Mouse (Mus musculus): ENCODE measurements around the gene Gramd1b. TPM values are rescaled to one million over a fixed set of nuclear protein-coding genes. Genes with fewer than 3 reads are reported as not detected.

The Gramd1b gene
- polyA plus RNA-seq, 1 experiment from 2014 or later, result 7.1 TPM

DNA sequence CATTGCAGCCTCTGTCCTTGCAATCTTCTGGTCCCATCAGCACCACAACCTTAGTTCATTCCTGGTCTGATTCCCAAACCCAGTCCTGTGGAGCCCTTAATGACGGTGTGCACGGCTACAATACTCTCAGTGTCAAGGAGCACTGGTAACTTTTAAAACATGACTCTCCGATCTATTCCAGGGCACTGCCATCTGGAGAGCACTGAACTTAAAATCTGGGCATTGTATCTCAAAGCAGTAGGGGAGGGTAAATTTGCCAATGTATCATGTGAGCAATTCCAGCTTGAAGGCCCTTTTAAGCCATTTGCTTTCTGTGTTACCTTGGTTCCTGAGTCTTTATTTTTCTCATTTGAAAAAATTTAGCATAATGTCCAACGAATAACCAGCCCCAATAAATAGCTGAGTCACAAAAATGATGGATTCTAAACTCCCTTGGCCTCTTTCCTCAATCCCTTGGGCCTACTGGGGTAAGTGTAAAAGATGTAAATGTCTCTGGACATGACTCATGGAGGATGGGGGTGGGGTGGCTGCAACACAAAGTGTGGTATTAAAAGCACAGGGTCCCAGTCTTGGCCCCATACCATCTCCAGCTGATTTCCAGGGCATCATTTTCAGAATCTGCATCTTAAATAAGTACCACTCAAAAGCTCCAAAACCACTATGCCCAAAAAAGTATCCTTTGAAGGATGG is 193.9 kb downstream of the Gramd1b start:
- no peaks in the 10 kb centered on the region for H3K4me1 ChIP-seq (ENCODE audit: control insufficient read depth, insufficient read depth, low read length)
- no peaks in the 10 kb centered on the region for H3K36me3 ChIP-seq (ENCODE audit: control insufficient read depth, insufficient read depth, low read length)
- ATAC-seq (ENCODE audit: low read depth) (no peak), DNase-seq (ENCODE audit: low spot score) (no peak)
- H3K27me3 ChIP-seq (replicated peaks; ENCODE audit: control insufficient read depth, insufficient read depth, low read length), result no peaks in the 10 kb centered on the region
- H3K27ac ChIP-seq (replicated peaks; ENCODE audit: low read depth, low read length), result no peak overlapping the region
- no peak overlapping the region for H3K9ac ChIP-seq (ENCODE audit: low read depth, low read length)
- 75% methylated on average over 4 of the region's 4 CpGs for WGBS
- H3K9me3 ChIP-seq (ENCODE audit: control insufficient read depth, low read length), result no peaks in the 10 kb centered on the region
- no peak overlapping the region for H3K4me3 ChIP-seq (ENCODE audit: low read depth, low read length)
- no peak overlapping the region for H3K4me2 ChIP-seq (ENCODE audit: low read depth, low read length)

DNA sequence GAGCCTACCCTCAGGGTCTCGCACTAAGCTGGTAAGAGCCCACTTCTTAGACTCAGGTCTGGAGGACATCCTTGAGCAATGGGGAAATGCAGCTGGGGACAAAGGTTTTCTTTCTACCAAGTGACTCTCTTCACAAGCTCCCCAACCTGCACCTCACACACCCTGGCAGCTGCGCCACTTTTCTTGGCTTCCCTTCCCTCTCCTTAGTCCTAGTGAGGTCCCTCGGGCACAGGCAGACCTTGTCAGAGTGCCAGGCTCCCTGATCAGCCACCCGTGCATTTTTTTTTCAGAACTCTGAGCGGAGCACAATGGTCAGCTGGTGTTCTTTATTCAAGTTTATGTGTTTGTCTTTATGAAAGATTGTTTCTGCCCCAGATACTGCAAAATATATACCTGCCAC is 194.5 kb downstream of the Gramd1b start:
- Histone ChIP-seq H3K9ac (ENCODE audit: low read depth, low read length) (no peak overlapping the region), H3K4me3 (ENCODE audit: low read depth, low read length) (no peak overlapping the region), H3K4me2 (ENCODE audit: low read depth, low read length) (no peak overlapping the region), H3K9me3 (ENCODE audit: control insufficient read depth, low read length) (no peaks in the 10 kb centered on the region), H3K36me3 (ENCODE audit: control insufficient read depth, insufficient read depth, low read length) (no peaks in the 10 kb centered on the region), H3K27me3 (replicated peaks; ENCODE audit: control insufficient read depth, insufficient read depth, low read length) (no peaks in the 10 kb centered on the region), H3K4me1 (ENCODE audit: control insufficient read depth, insufficient read depth, low read length) (no peaks in the 10 kb centered on the region), H3K27ac (replicated peaks; ENCODE audit: low read depth, low read length) (no peak overlapping the region)
- WGBS, result 58% methylated on average over 5 of the region's 5 CpGs
- DNase-seq (ENCODE audit: low spot score), result peak; percentile 34
- ATAC-seq (ENCODE audit: low read depth), result peak; percentile 54; the same call in 1 of the 2 replicates

- no peaks in the 10 kb centered on the region for H3K4me1 ChIP-seq (ENCODE audit: control insufficient read depth, insufficient read depth, low read length)
- ATAC-seq (ENCODE audit: low read depth) (no peak), DNase-seq (ENCODE audit: low spot score) (no peak)
Observed at GRCm38 (mm10) chr9:40334617-40335016, 196.6 kb downstream of the Gramd1b start.

GRCm38 (mm10) chr9:40333649-40334396 is 197.4 kb downstream of the Gramd1b start:
- 63% methylated on average over 9 of the region's 9 CpGs for WGBS
- Histone ChIP-seq H3K27ac (replicated peaks; ENCODE audit: low read depth, low read length) (no peak overlapping the region), H3K9me3 (ENCODE audit: control insufficient read depth, low read length) (no peaks in the 10 kb centered on the region), H3K36me3 (ENCODE audit: control insufficient read depth, insufficient read depth, low read length) (no peaks in the 10 kb centered on the region), H3K4me2 (ENCODE audit: low read depth, low read length) (no peak overlapping the region), H3K4me1 (ENCODE audit: control insufficient read depth, insufficient read depth, low read length) (no peaks in the 10 kb centered on the region), H3K27me3 (replicated peaks; ENCODE audit: control insufficient read depth, insufficient read depth, low read length) (no peaks in the 10 kb centered on the region), H3K9ac (ENCODE audit: low read depth, low read length) (no peak overlapping the region), H3K4me3 (ENCODE audit: low read depth, low read length) (no peak overlapping the region)
- no peak for DNase-seq (ENCODE audit: low spot score)
- no peak for ATAC-seq (ENCODE audit: low read depth)

More at GRCm38 (mm10) chr9:40334617-40335016, 196.6 kb downstream of the Gramd1b start:
- 85% methylated on average over 2 of the region's 2 CpGs for WGBS
- Histone ChIP-seq H3K36me3 (ENCODE audit: control insufficient read depth, insufficient read depth, low read length) (no peaks in the 10 kb centered on the region), H3K4me3 (ENCODE audit: low read depth, low read length) (no peak overlapping the region), H3K9me3 (ENCODE audit: control insufficient read depth, low read length) (no peaks in the 10 kb centered on the region), H3K27ac (replicated peaks; ENCODE audit: low read depth, low read length) (no peak overlapping the region), H3K27me3 (replicated peaks; ENCODE audit: control insufficient read depth, insufficient read depth, low read length) (no peaks in the 10 kb centered on the region), H3K9ac (ENCODE audit: low read depth, low read length) (no peak overlapping the region), H3K4me2 (ENCODE audit: low read depth, low read length) (no peak overlapping the region)

- H3K9ac ChIP-seq (ENCODE audit: low read depth, low read length), result no peak overlapping the region
- no peak for ATAC-seq (ENCODE audit: low read depth)
- H3K36me3 ChIP-seq (ENCODE audit: control insufficient read depth, insufficient read depth, low read length), result no peaks in the 10 kb centered on the region
- H3K27ac ChIP-seq (replicated peaks; ENCODE audit: low read depth, low read length), result no peak overlapping the region
- no peak for DNase-seq (ENCODE audit: low spot score)
- no peak overlapping the region for H3K4me3 ChIP-seq (ENCODE audit: low read depth, low read length)
- H3K27me3 ChIP-seq (replicated peaks; ENCODE audit: control insufficient read depth, insufficient read depth, low read length), result no peaks in the 10 kb centered on the region
- H3K9me3 ChIP-seq (ENCODE audit: control insufficient read depth, low read length), result no peaks in the 10 kb centered on the region
- H3K4me2 ChIP-seq (ENCODE audit: low read depth, low read length), result no peak overlapping the region
- 87% methylated on average over 31 of the region's 31 CpGs for WGBS
- no peaks in the 10 kb centered on the region for H3K4me1 ChIP-seq (ENCODE audit: control insufficient read depth, insufficient read depth, low read length)
Observed at GRCm38 (mm10) chr9:40332731-40333648, 198.2 kb downstream of the Gramd1b start.

GRCm38 (mm10) chr9:40332326-40332725 is 198.9 kb downstream of the Gramd1b start:
- Histone ChIP-seq H3K27ac (replicated peaks; ENCODE audit: low read depth, low read length) (no peak overlapping the region), H3K27me3 (replicated peaks; ENCODE audit: control insufficient read depth, insufficient read depth, low read length) (no peaks in the 10 kb centered on the region), H3K4me1 (ENCODE audit: control insufficient read depth, insufficient read depth, low read length) (no peaks in the 10 kb centered on the region), H3K4me3 (ENCODE audit: low read depth, low read length) (no peak overlapping the region), H3K9me3 (ENCODE audit: control insufficient read depth, low read length) (no peaks in the 10 kb centered on the region), H3K36me3 (ENCODE audit: control insufficient read depth, insufficient read depth, low read length) (no peaks in the 10 kb centered on the region), H3K4me2 (ENCODE audit: low read depth, low read length) (no peak overlapping the region), H3K9ac (ENCODE audit: low read depth, low read length) (no peak overlapping the region)
- ATAC-seq (ENCODE audit: low read depth), result no peak
- no peak for DNase-seq (ENCODE audit: low spot score)
- 83% methylated on average over 4 of the region's 4 CpGs for WGBS

GRCm38 (mm10) chr9:40331411-40332286 is 199.5 kb downstream of the Gramd1b start:
- DNase-seq (ENCODE audit: low spot score) (peak; percentile 21), ATAC-seq (ENCODE audit: low read depth) (no peak)
- Histone ChIP-seq H3K9me3 (ENCODE audit: control insufficient read depth, low read length) (no peaks in the 10 kb centered on the region), H3K27me3 (replicated peaks; ENCODE audit: control insufficient read depth, insufficient read depth, low read length) (no peaks in the 10 kb centered on the region), H3K4me1 (ENCODE audit: control insufficient read depth, insufficient read depth, low read length) (no peaks in the 10 kb centered on the region), H3K4me3 (ENCODE audit: low read depth, low read length) (no peak overlapping the region), H3K4me2 (ENCODE audit: low read depth, low read length) (no peak overlapping the region), H3K9ac (ENCODE audit: low read depth, low read length) (no peak overlapping the region), H3K27ac (replicated peaks; ENCODE audit: low read depth, low read length) (no peak overlapping the region), H3K36me3 (ENCODE audit: control insufficient read depth, insufficient read depth, low read length) (no peaks in the 10 kb centered on the region)
- 86% methylated on average over 13 of the region's 15 CpGs for WGBS

Data from embryonic facial prominence, embryonic 14.5 days (tissue).